Comparison of ENCODE assay signal across 9 mouse cellular contexts in the genomic region with DNA sequence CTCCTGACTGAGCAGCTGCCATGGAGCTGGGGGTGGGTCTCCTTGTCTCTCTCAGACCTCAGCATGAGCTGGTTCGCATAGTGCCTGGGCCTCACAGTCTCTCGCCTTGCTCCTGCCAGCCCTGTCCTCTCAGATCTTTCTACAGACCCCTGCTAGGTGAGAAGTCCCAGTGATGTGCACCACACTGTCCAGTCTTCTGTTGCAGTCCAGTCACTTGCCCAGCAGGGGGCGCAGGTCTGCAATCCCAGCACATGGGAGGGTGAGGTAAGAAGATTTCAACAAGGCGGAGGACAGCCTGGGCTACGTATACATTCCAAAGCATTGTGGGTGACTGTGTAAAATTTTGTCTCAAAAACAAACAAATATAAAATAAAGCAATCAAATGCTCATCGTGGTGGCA. TPM values are rescaled to one million over a fixed set of nuclear protein-coding genes. Genes with fewer than 3 reads are reported as not detected.
DNase-seq lines count a peak whose midpoint lies in the region; ATAC-seq and TF ChIP-seq lines count a peak whose summit lies in the region.
"Had no signal": no experiment of that assay in that cellular context is flagged by ENCODE, and none has a peak within 500 bp of the region (broad histone marks: within the 10 kb centered on the region; RNA-seq: fewer than 3 reads in every experiment).

No protein-coding gene starts in this region.

- H3K4me1 ChIP-seq in midbrain, postnatal 0 days (ENCODE audit: insufficient read depth, low read length) = no peaks in the 10 kb centered on the region

- no peak overlapping the region for H3K27ac ChIP-seq in midbrain, postnatal 0 days (ENCODE audit: low read depth, low read length)

- H3K36me3 ChIP-seq in midbrain, postnatal 0 days (ENCODE audit: insufficient read depth, low read length) = no peaks in the 10 kb centered on the region

- 47% methylated on average over 6 of the region's 6 CpGs for WGBS in midbrain, postnatal 0 days

- H3K27me3 ChIP-seq in midbrain, postnatal 0 days (ENCODE audit: insufficient read depth, low read length) = no peaks in the 10 kb centered on the region

- no peak overlapping the region for H3K4me2 ChIP-seq in midbrain, postnatal 0 days (ENCODE audit: low read depth, low read length, poor library complexity, severe bottlenecking)

- TF ChIP-seq CTCF in midbrain, postnatal 0 days (IDR thresholded peaks at IDR 0.05) = peak; percentile 72

- no peak for ATAC-seq in midbrain, postnatal 0 days (ENCODE audit: low FRiP score)

- H3K9me3 ChIP-seq in midbrain, postnatal 0 days (ENCODE audit: low read length) = no peaks in the 10 kb centered on the region

- H3K9ac ChIP-seq in midbrain, postnatal 0 days (replicated peaks; ENCODE audit: low read length, poor library complexity, severe bottlenecking) = no peak overlapping the region

- no peak overlapping the region for H3K4me3 ChIP-seq in midbrain, postnatal 0 days (ENCODE audit: low read depth, low read length)

- intact Hi-C loops in left cerebral cortex, postnatal 14 days (cut with DNase I) = loop anchor here (2.0 kb wide), 1 partner anchor 279 kb away; no protein-coding TSS in a partner anchor

- peak; percentile 40 for DNase-seq in gastrocnemius, adult 18-20 months (ENCODE audit: low spot score)
- no peak for DNase-seq in gastrocnemius, postnatal 25 days
- DNase-seq in 3T3-L1 (ENCODE audit: low read depth, low spot score) = peak; percentile 64
- DNase-seq in ZHBTc4 (ENCODE audit: low read depth, low spot score) = peak; percentile 94
- peak; percentile 68 for DNase-seq in embryo, embryonic 9.5 days (ENCODE audit: extremely low spot score)
- DNase-seq in left cerebral cortex, postnatal 14 days (ENCODE audit: low spot score in 2 of 2) = peak; percentile 49 to 57
- DNase-seq in midbrain, postnatal 0 days (ENCODE audit: low spot score) = no peak
- peak; percentile 55 to 71 for DNase-seq in thymus, adult 18-20 months

RNA-seq across cellular contexts. Expression of gene Qprt, which starts 10.6 kb away (rescaled TPM):
- under 1 TPM; 0.37 to 0.55 TPM for total RNA-seq in gastrocnemius, adult 18-20 months (2021)
- total RNA-seq in gastrocnemius, postnatal 25 days (2021) = under 1 TPM; 0.43 to 0.51 TPM
- total RNA-seq in left cerebral cortex, postnatal 14 days (2021) = under 1 TPM in 1 of 2 experiments, not detected in 1; 0.25 TPM
- 1.9 TPM in 2 replicates for total RNA-seq in midbrain, postnatal 0 days (2014; rRNA removed)
- 1.7 and 1.8 TPM in 2 replicates for polyA plus RNA-seq in midbrain, postnatal 0 days (2015; fragmentation: Nextera tagmentation; extraction: Ambion mirVana)

RNA-seq across cellular contexts. Expression of gene AI467606, which starts 20.3 kb away (rescaled TPM):
- total RNA-seq in gastrocnemius, adult 18-20 months (2021) = under 1 TPM; 0.50 to 0.93 TPM
- total RNA-seq in gastrocnemius, postnatal 25 days (2021) = under 1 TPM; 0.59 to 0.91 TPM
- 1 to 10 TPM; 1.3 to 1.6 TPM for total RNA-seq in left cerebral cortex, postnatal 14 days (2021)
- 2.3 and 5.9 TPM in 2 replicates for total RNA-seq in midbrain, postnatal 0 days (2014; rRNA removed)
- 1.4 and 1.9 TPM in 2 replicates for polyA plus RNA-seq in midbrain, postnatal 0 days (2015; fragmentation: Nextera tagmentation; extraction: Ambion mirVana)

RNA-seq across cellular contexts. Expression of gene Zg16, which starts 24.3 kb away (rescaled TPM):
- not detected for total RNA-seq in gastrocnemius, adult 18-20 months (2021)
- not detected for total RNA-seq in gastrocnemius, postnatal 25 days (2021)
- total RNA-seq in left cerebral cortex, postnatal 14 days (2021) = not detected
- 0.49 TPM in 1 of 2 replicates, not detected in the other for total RNA-seq in midbrain, postnatal 0 days (2014; rRNA removed)
- polyA plus RNA-seq in midbrain, postnatal 0 days (2015; fragmentation: Nextera tagmentation; extraction: Ambion mirVana) = not detected in 2 replicates
- total RNA-seq: layer of hippocampus, postnatal 25 days had no signal

RNA-seq across cellular contexts. Expression of gene Spn, which starts 26.2 kb away (rescaled TPM):
- total RNA-seq in gastrocnemius, adult 18-20 months (2021) = under 1 TPM; 0.07 to 0.14 TPM
- under 1 TPM; 0.13 to 0.16 TPM for total RNA-seq in gastrocnemius, postnatal 25 days (2021)
- under 1 TPM in 1 of 2 experiments, not detected in 1; 0.11 TPM for total RNA-seq in left cerebral cortex, postnatal 14 days (2021)
- total RNA-seq in midbrain, postnatal 0 days (2014; rRNA removed) = 0.16 TPM in 1 of 2 replicates, not detected in the other
- not detected in 2 replicates for polyA plus RNA-seq in midbrain, postnatal 0 days (2015; fragmentation: Nextera tagmentation; extraction: Ambion mirVana)

Comparison
In these comparisons a context has a peak if more than half of its experiments do, and no peak if none do; other contexts are left out.
1. DNase-seq: peak in gastrocnemius, adult 18-20 months (single experiment), 3T3-L1 (single experiment), ZHBTc4 (single experiment), embryo, embryonic 9.5 days (single experiment), left cerebral cortex, postnatal 14 days (2 of 2) and thymus, adult 18-20 months (2 of 2); none in gastrocnemius, postnatal 25 days (single experiment) and midbrain, postnatal 0 days (single experiment).